Mouse (Mus musculus): ENCODE results near the gene Olfr774. TPM values are rescaled to one million over a fixed set of nuclear protein-coding genes. Genes with fewer than 3 reads are reported as not detected.
"Not testable (repeated sequence)": the region's sequence is repeated elsewhere in the genome, so short reads cannot be mapped to it uniquely, and the experiment has no call there.

Gene Olfr774
- not detected in 2 replicates for polyA plus RNA-seq (2014; fragmentation: Nextera tagmentation; extraction: Ambion mirVana)

DNA sequence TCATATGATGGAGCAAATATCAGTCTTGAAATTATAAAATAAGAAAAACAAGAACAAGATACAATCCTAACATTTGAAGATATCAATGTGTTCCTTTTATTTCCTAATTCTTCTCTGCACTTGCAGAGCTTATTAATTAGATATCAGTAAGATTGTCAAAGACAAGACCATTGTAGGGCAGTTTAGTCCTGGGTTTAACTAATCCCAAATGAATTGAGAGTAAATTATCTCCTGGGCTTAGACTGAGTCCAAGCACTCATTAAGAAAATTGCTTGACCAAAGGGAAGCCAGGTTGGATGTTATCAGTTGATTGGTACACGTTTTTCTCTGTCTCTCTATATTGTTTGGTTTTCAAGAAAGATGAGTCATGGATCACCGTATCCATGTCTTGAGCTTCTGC, at the start of gene Olfr774:
Gene Olfr774 (plus strand): TSS at position 301 of the 400 bp plus-strand sequence.
- DNase-seq (ENCODE audit: low spot score) = no peak
- ATAC-seq = no peak
- no peaks in the 10 kb centered on the region for H3K4me1 ChIP-seq (ENCODE audit: control insufficient read depth, insufficient read depth, low read length)
- no peaks in the 10 kb centered on the region for H3K36me3 ChIP-seq (ENCODE audit: control insufficient read depth, insufficient read depth, low read length)
- no peaks in the 10 kb centered on the region for H3K9me3 ChIP-seq (replicated peaks; ENCODE audit: control insufficient read depth, low read length)
- H3K27me3 ChIP-seq (replicated peaks; ENCODE audit: control insufficient read depth, insufficient read depth, low read length) = no peaks in the 10 kb centered on the region
- no peak within 1 kb of the TSS for H3K4me3 ChIP-seq (ENCODE audit: low read depth, low read length)
- no peak within 1 kb of the TSS for H3K4me2 ChIP-seq (ENCODE audit: low read length)
- H3K9ac ChIP-seq (ENCODE audit: low read length) = no peak within 1 kb of the TSS
- H3K27ac ChIP-seq (ENCODE audit: low read depth, low read length) = no peak within 1 kb of the TSS
- WGBS = 73% methylated on average over 2 of the region's 2 CpGs

DNA sequence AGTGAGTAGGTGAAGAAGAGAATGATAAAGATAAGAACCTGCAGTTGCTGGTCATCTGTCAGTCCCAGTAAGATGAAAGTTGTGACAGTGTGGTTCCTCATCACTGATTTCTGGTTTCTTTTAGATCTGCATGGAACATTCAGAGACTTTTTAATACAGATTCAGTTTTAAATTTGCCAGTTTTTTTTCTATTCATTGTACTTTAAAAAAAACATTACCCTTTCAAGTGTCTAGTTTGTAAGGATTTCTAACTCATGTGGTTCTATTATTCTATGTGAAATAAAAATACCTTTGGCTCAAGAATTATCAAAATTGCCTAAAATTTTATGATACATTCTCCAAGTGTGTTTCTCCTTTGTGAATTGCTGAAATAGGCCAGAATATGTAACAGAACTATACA, 48.7 kb upstream of the Olfr774 start, which contains the start of gene Olfr773:
Gene Olfr773 (minus strand): TSS at position 101 of the 400 bp plus-strand sequence.
- not testable (repeated sequence) for H3K27ac ChIP-seq (ENCODE audit: low read depth, low read length); DNase-seq (ENCODE audit: low spot score); H3K36me3 ChIP-seq (ENCODE audit: control insufficient read depth, insufficient read depth, low read length); H3K9ac ChIP-seq (ENCODE audit: low read length); H3K4me2 ChIP-seq (ENCODE audit: low read length); H3K4me1 ChIP-seq (ENCODE audit: control insufficient read depth, insufficient read depth, low read length); ATAC-seq; H3K27me3 ChIP-seq (replicated peaks; ENCODE audit: control insufficient read depth, insufficient read depth, low read length); H3K9me3 ChIP-seq (replicated peaks; ENCODE audit: control insufficient read depth, low read length); H3K4me3 ChIP-seq (ENCODE audit: low read depth, low read length)

DNA sequence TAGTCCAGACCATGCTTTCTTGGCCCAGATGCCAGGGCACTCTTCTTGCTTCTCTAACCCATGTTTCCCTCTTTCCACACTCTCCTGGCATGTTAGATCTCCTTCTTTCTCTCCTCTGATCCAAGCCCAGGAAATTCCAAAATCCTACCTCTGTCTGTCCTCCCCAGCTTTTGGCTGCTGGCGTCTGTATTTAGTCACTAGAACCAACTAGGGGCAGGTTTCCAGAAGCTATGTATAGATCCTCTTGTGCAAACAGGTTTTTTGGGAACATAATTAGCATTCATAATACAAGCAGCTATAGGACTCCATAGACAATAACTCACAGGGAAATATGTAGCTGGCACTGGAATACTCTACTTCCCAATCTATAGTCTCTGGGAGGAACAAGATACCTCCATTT, 5.3 kb upstream of the Olfr774 start:
- ATAC-seq (no peak), DNase-seq (ENCODE audit: low spot score) (no peak)
- H3K4me2 ChIP-seq (ENCODE audit: low read length) = no peak overlapping the region
- no peak overlapping the region for H3K9ac ChIP-seq (ENCODE audit: low read length)
- no peak overlapping the region for H3K27ac ChIP-seq (ENCODE audit: low read depth, low read length)
- no peaks in the 10 kb centered on the region for H3K27me3 ChIP-seq (replicated peaks; ENCODE audit: control insufficient read depth, insufficient read depth, low read length)
- H3K4me1 ChIP-seq (ENCODE audit: control insufficient read depth, insufficient read depth, low read length) = no peaks in the 10 kb centered on the region
- no peaks in the 10 kb centered on the region for H3K9me3 ChIP-seq (replicated peaks; ENCODE audit: control insufficient read depth, low read length)
- H3K36me3 ChIP-seq (ENCODE audit: control insufficient read depth, insufficient read depth, low read length) = no peaks in the 10 kb centered on the region
- H3K4me3 ChIP-seq (ENCODE audit: low read depth, low read length) = no peak overlapping the region
- 80% methylated on average over 1 of the region's 1 CpGs for WGBS

DNA sequence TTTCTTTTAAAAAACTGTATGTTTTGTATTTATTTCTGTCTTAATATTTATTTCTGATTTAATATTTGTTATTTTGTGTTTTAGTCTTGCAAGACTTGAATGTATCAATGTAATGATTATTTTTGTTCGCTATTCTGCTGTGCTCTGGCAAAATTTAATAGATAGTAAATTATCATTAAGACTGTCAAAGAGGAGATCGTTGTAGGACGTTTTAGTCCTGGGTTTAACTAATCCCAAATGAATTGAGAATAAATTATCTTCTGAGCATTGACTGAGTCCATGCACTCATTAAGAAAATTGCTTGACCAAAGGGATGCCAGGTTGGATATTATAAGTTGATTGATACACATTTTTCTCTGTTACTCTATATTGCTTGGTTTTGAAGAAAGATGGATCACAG, 12.1 kb downstream of the Olfr774 start, which contains the start of gene Olfr775:
Gene Olfr775 (plus strand): TSS at position 301 of the 400 bp plus-strand sequence.
- no peaks in the 10 kb centered on the region for H3K9me3 ChIP-seq (replicated peaks; ENCODE audit: control insufficient read depth, low read length)
- no peaks in the 10 kb centered on the region for H3K36me3 ChIP-seq (ENCODE audit: control insufficient read depth, insufficient read depth, low read length)
- H3K4me3 ChIP-seq (ENCODE audit: low read depth, low read length) = no peak within 1 kb of the TSS
- DNase-seq (ENCODE audit: low spot score) (no peak), ATAC-seq (no peak)
- H3K4me2 ChIP-seq (ENCODE audit: low read length) = no peak within 1 kb of the TSS
- H3K27me3 ChIP-seq (replicated peaks; ENCODE audit: control insufficient read depth, insufficient read depth, low read length) = no peaks in the 10 kb centered on the region
- 79% methylated on average over 3 of the region's 3 CpGs for WGBS
- H3K27ac ChIP-seq (ENCODE audit: low read depth, low read length) = no peak within 1 kb of the TSS
- H3K4me1 ChIP-seq (ENCODE audit: control insufficient read depth, insufficient read depth, low read length) = no peaks in the 10 kb centered on the region
- H3K9ac ChIP-seq (ENCODE audit: low read length) = no peak within 1 kb of the TSS

DNA sequence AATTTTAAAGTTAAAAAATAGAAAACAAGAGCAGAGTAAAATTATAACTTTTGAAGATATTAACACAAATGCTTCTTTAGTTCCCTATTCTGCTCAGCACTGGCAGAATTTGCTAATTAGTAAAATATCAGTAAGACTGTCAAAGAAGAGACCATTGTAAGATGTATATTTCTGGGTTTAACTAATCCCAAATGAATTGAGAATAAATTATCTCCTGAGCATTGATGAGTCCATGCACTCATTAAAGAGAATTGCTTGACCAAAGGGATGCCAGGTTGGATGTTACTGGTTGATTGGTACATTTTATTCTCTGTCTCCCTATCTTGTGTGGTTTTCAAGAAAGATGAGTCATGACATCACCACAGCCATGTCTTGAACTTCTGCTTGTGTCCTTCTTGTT, 22.8 kb downstream of the Olfr774 start, which contains the start of gene Olfr776:
Gene Olfr776 (plus strand): TSS at position 301 of the 400 bp plus-strand sequence.
- H3K9me3 ChIP-seq (replicated peaks; ENCODE audit: control insufficient read depth, low read length) = no peaks in the 10 kb centered on the region
- no peak within 1 kb of the TSS for H3K9ac ChIP-seq (ENCODE audit: low read length)
- no peak within 1 kb of the TSS for H3K27ac ChIP-seq (ENCODE audit: low read depth, low read length)
- H3K27me3 ChIP-seq (replicated peaks; ENCODE audit: control insufficient read depth, insufficient read depth, low read length) = no peaks in the 10 kb centered on the region
- DNase-seq (ENCODE audit: low spot score) = no peak
- H3K4me3 ChIP-seq (ENCODE audit: low read depth, low read length) = no peak within 1 kb of the TSS
- no peaks in the 10 kb centered on the region for H3K36me3 ChIP-seq (ENCODE audit: control insufficient read depth, insufficient read depth, low read length)
- H3K4me1 ChIP-seq (ENCODE audit: control insufficient read depth, insufficient read depth, low read length) = no peaks in the 10 kb centered on the region
- ATAC-seq = no peak
- no peak within 1 kb of the TSS for H3K4me2 ChIP-seq (ENCODE audit: low read length)

DNA sequence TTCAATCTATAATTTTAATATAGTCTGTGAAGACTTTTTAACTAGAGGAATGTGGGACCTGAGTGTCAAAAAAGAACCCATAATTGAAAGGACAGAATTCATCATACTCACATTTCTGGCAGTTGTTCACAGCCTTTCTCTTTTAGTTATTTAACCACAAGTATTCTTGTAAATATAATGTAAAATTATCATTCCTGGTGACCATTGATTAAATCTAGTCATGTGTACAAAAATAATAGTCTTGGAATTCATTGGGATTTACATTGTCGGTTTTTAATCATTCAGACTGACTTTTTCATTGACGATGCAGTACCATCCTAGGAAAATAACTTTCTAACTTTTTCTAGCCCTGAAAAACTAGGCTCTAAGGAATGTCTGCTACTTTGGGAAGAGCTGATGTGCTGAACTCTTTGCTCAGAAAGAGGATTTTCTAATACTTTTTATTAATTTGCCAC, 35.1 kb downstream of the Olfr774 start, which contains the start of gene Olfr777:
Gene Olfr777 (minus strand): TSS at position 405 of the 455 bp plus-strand sequence.
- Histone ChIP-seq H3K4me2 (ENCODE audit: low read length) (no peak within 1 kb of the TSS), H3K9ac (ENCODE audit: low read length) (no peak within 1 kb of the TSS), H3K9me3 (replicated peaks; ENCODE audit: control insufficient read depth, low read length) (no peaks in the 10 kb centered on the region), H3K36me3 (ENCODE audit: control insufficient read depth, insufficient read depth, low read length) (no peaks in the 10 kb centered on the region), H3K4me1 (ENCODE audit: control insufficient read depth, insufficient read depth, low read length) (no peaks in the 10 kb centered on the region), H3K27ac (ENCODE audit: low read depth, low read length) (no peak within 1 kb of the TSS), H3K27me3 (replicated peaks; ENCODE audit: control insufficient read depth, insufficient read depth, low read length) (no peaks in the 10 kb centered on the region), H3K4me3 (ENCODE audit: low read depth, low read length) (no peak within 1 kb of the TSS)
- ATAC-seq (no peak), DNase-seq (ENCODE audit: low spot score) (no peak)
- 92% methylated on average over 2 of the region's 2 CpGs for WGBS

Other genes with a start within 250 kb of the Olfr774 start
- gene Olfr9, start 246.8 kb upstream of the Olfr774 start, polyA plus RNA-seq (2014; fragmentation: Nextera tagmentation; extraction: Ambion mirVana) = not detected in 2 replicates
- not detected in 2 replicates for gene Olfr763, start 225.4 kb upstream of the Olfr774 start, polyA plus RNA-seq (2014; fragmentation: Nextera tagmentation; extraction: Ambion mirVana)
- not detected in 2 replicates for gene Olfr764-ps1, start 196.3 kb upstream of the Olfr774 start, polyA plus RNA-seq (2014; fragmentation: Nextera tagmentation; extraction: Ambion mirVana)
- not detected in 2 replicates for gene Olfr765, start 186.2 kb upstream of the Olfr774 start, polyA plus RNA-seq (2014; fragmentation: Nextera tagmentation; extraction: Ambion mirVana)
- not detected in 2 replicates for gene Olfr766-ps1, start 167.2 kb upstream of the Olfr774 start, polyA plus RNA-seq (2014; fragmentation: Nextera tagmentation; extraction: Ambion mirVana)
- gene Olfr767, start 153.3 kb upstream of the Olfr774 start, polyA plus RNA-seq (2014; fragmentation: Nextera tagmentation; extraction: Ambion mirVana) = not detected in 2 replicates
- gene Olfr768, start 136.8 kb upstream of the Olfr774 start, polyA plus RNA-seq (2014; fragmentation: Nextera tagmentation; extraction: Ambion mirVana) = not detected in 2 replicates
- gene Olfr769, start 118.3 kb upstream of the Olfr774 start, polyA plus RNA-seq (2014; fragmentation: Nextera tagmentation; extraction: Ambion mirVana) = not detected in 2 replicates
- not detected in 2 replicates for gene Olfr770, start 97.2 kb upstream of the Olfr774 start, polyA plus RNA-seq (2014; fragmentation: Nextera tagmentation; extraction: Ambion mirVana)
- not detected in 2 replicates for gene Olfr771, start 71.5 kb upstream of the Olfr774 start, polyA plus RNA-seq (2014; fragmentation: Nextera tagmentation; extraction: Ambion mirVana)
- gene Olfr772, start 58.3 kb upstream of the Olfr774 start, polyA plus RNA-seq (2014; fragmentation: Nextera tagmentation; extraction: Ambion mirVana) = not detected in 2 replicates
- not detected in 2 replicates for gene Olfr773, start 48.8 kb upstream of the Olfr774 start, polyA plus RNA-seq (2014; fragmentation: Nextera tagmentation; extraction: Ambion mirVana)
- gene Olfr775, start 12.2 kb downstream of the Olfr774 start, polyA plus RNA-seq (2014; fragmentation: Nextera tagmentation; extraction: Ambion mirVana) = not detected in 2 replicates
- not detected in 2 replicates for gene Olfr776, start 22.9 kb downstream of the Olfr774 start, polyA plus RNA-seq (2014; fragmentation: Nextera tagmentation; extraction: Ambion mirVana)
- not detected in 2 replicates for gene Olfr777, start 35.3 kb downstream of the Olfr774 start, polyA plus RNA-seq (2014; fragmentation: Nextera tagmentation; extraction: Ambion mirVana)
- gene Olfr780, start 81.9 kb downstream of the Olfr774 start, polyA plus RNA-seq (2014; fragmentation: Nextera tagmentation; extraction: Ambion mirVana) = not detected in 2 replicates
- gene Olfr781, start 92.7 kb downstream of the Olfr774 start, polyA plus RNA-seq (2014; fragmentation: Nextera tagmentation; extraction: Ambion mirVana) = not detected in 2 replicates
- not detected in 2 replicates for gene Olfr782, start 112.6 kb downstream of the Olfr774 start, polyA plus RNA-seq (2014; fragmentation: Nextera tagmentation; extraction: Ambion mirVana)
- gene Olfr784, start 147.9 kb downstream of the Olfr774 start, polyA plus RNA-seq (2014; fragmentation: Nextera tagmentation; extraction: Ambion mirVana) = 0.09 TPM in 1 of 2 replicates, not detected in the other
- gene Olfr785, start 169.2 kb downstream of the Olfr774 start, polyA plus RNA-seq (2014; fragmentation: Nextera tagmentation; extraction: Ambion mirVana) = not detected in 2 replicates
- gene Olfr786, start 191.1 kb downstream of the Olfr774 start, polyA plus RNA-seq (2014; fragmentation: Nextera tagmentation; extraction: Ambion mirVana) = not detected in 2 replicates
- not detected in 2 replicates for gene Olfr787, start 225.7 kb downstream of the Olfr774 start, polyA plus RNA-seq (2014; fragmentation: Nextera tagmentation; extraction: Ambion mirVana)
- not detected in 2 replicates for gene Olfr788, start 234.8 kb downstream of the Olfr774 start, polyA plus RNA-seq (2014; fragmentation: Nextera tagmentation; extraction: Ambion mirVana)
- gene Olfr789, start 248.5 kb downstream of the Olfr774 start, polyA plus RNA-seq (2014; fragmentation: Nextera tagmentation; extraction: Ambion mirVana) = not detected in 2 replicates